Mouse (Mus musculus) stomach, postnatal 0 days (tissue): ENCODE data around the gene Gipc2.

ENCODE experiments used
- CTCF ChIP-seq: IDR thresholded peaks from 2 replicates; pipeline ENCODE4 v1.5.1; 2016; ENCODE audit warnings: antibody characterized with exemption, low read depth, mild to moderate bottlenecking, moderate library complexity
- EP300 ChIP-seq: optimal IDR thresholded peaks from 2 replicates; pipeline ENCODE3; 2016; ENCODE audit warnings: antibody characterized with exemption

DNA sequence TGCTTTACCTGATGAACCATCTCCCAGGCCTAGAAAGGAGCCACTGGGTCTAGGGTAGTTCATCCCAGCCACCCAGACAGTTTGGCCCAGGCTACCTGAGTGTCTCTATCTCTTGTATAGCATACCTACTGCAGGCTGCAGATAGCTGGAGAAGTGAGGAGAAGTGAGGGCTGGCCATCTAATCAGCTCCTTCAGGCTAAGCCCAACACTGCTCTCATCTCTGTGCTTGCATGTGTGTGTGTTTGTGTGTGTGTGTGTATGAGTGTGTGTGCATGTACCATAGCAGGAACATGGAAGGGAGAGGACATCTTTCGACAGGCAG lies 13.6 kb downstream of the Gipc2 start:
- TF ChIP-seq CTCF: no peak
- TF ChIP-seq EP300: no peak
